Mouse (Mus musculus) limb, embryonic 15.5 days (tissue): ENCODE measurements around the gene Igfbpl1. TPM values are rescaled to one million over a fixed set of nuclear protein-coding genes. Genes with fewer than 3 reads are reported as not detected.

Source experiments
- ATAC-seq: fragments of 200-750 bp; cut with Nextera tagmentation; 2 replicates; pipeline ENCODE4 v1.8.0; 2017; ENCODE audit warnings: low read depth, moderate TSS enrichment; ENCODE audit not compliant: insufficient number of reproducible peaks, low FRiP score, low TSS enrichment
- H3K27ac ChIP-seq: fragments of 300-500 bp; sonication (generic); 2 replicates; pipeline ENCODE4 v1.5.1; 2015; ENCODE audit warnings: moderate library complexity, mild to moderate bottlenecking, inconsistent platforms
- H3K27me3 ChIP-seq: fragments of 300-500 bp; sonication (generic); 2 replicates; pipeline ENCODE4 v1.6.1; 2015; ENCODE audit warnings: inconsistent platforms
- H3K36me3 ChIP-seq: fragments of 300-500 bp; sonication (generic); 2 replicates; pipeline ENCODE4 v1.6.1; 2015; ENCODE audit warnings: inconsistent platforms
- H3K4me1 ChIP-seq: fragments of 300-500 bp; sonication (generic); 2 replicates; pipeline ENCODE4 v1.6.1; 2015; ENCODE audit warnings: inconsistent platforms
- H3K4me2 ChIP-seq: fragments of 300-500 bp; sonication (generic); 2 replicates; pipeline ENCODE4 v1.6.1; 2015; ENCODE audit warnings: mild to moderate bottlenecking, inconsistent platforms
- H3K4me3 ChIP-seq: fragments of 300-500 bp; sonication (generic); 2 replicates; pipeline ENCODE4 v1.5.1; 2015; ENCODE audit warnings: mild to moderate bottlenecking, inconsistent platforms
- H3K9ac ChIP-seq: fragments of 300-500 bp; sonication (generic); 2 replicates; pipeline ENCODE4 v1.6.1; 2015; ENCODE audit warnings: inconsistent platforms
- H3K9me3 ChIP-seq: fragments of 300-500 bp; sonication (generic); 2 replicates; pipeline ENCODE4 v1.6.1; 2016; ENCODE audit warnings: inconsistent platforms
- WGBS: fragments of 180-500 bp; shearing (Covaris S2); methylation state at CpG from one replicate; pipeline ENCODE4 v1.1.7; 2015; 5-methylcytosine and 5-hydroxymethylcytosine counted together
- polyA plus RNA-seq: library from polyadenylated mRNA; unstranded; fragments of >200 nt; fragmentation: Nextera tagmentation; extraction: Ambion mirVana; gene quantifications from 2 replicates; pipeline ENCODE4 v1.2.1, GENCODE M21; 2015

Gene Igfbpl1
- polyA plus RNA-seq, 1 experiment from 2014 or later: 0.08 TPM

GRCm38 (mm10) chr4:45789263-45789958 lies 37.3 kb downstream of the Igfbpl1 start:
- H3K27ac ChIP-seq: no peak overlapping the region
- H3K4me2 ChIP-seq: no peak overlapping the region
- no peaks in the 10 kb centered on the region for H3K36me3 ChIP-seq
- H3K9me3 ChIP-seq: no peaks in the 10 kb centered on the region
- no peak overlapping the region for H3K4me3 ChIP-seq
- WGBS: 62% methylated on average over 13 of the region's 13 CpGs
- peaks cover 12% of the 10 kb centered on the region for H3K27me3 ChIP-seq
- no peak for ATAC-seq
- no peaks in the 10 kb centered on the region for H3K4me1 ChIP-seq
- H3K9ac ChIP-seq: no peak overlapping the region

- no peak overlapping the region for H3K4me2 ChIP-seq
- no peaks in the 10 kb centered on the region for H3K9me3 ChIP-seq
- no peak overlapping the region for H3K9ac ChIP-seq
- H3K27ac ChIP-seq: no peak overlapping the region
- WGBS: 79% methylated on average over 13 of the region's 13 CpGs
- no peaks in the 10 kb centered on the region for H3K4me1 ChIP-seq
- H3K36me3 ChIP-seq: no peaks in the 10 kb centered on the region
- no peak overlapping the region for H3K4me3 ChIP-seq
- ATAC-seq: no peak
- peaks cover 9% of the 10 kb centered on the region for H3K27me3 ChIP-seq
Measured at GRCm38 (mm10) chr4:45788446-45789081, 38.2 kb downstream of the Igfbpl1 start.

GRCm38 (mm10) chr4:45786674-45787073 lies 40.0 kb downstream of the Igfbpl1 start:
- Histone ChIP-seq H3K27ac (no peak overlapping the region), H3K9ac (no peak overlapping the region), H3K9me3 (no peaks in the 10 kb centered on the region), H3K4me1 (no peaks in the 10 kb centered on the region), H3K4me3 (no peak overlapping the region), H3K4me2 (no peak overlapping the region), H3K27me3 (no peaks in the 10 kb centered on the region), H3K36me3 (no peaks in the 10 kb centered on the region)
- no peak for ATAC-seq
- WGBS: 43% methylated on average over 4 of the region's 4 CpGs

- 10% methylated on average over 2 of the region's 2 CpGs for WGBS
- Histone ChIP-seq H3K36me3 (no peaks in the 10 kb centered on the region), H3K4me2 (no peak overlapping the region), H3K9me3 (no peaks in the 10 kb centered on the region), H3K4me3 (no peak overlapping the region), H3K27ac (no peak overlapping the region), H3K4me1 (no peaks in the 10 kb centered on the region), H3K9ac (no peak overlapping the region), H3K27me3 (no peaks in the 10 kb centered on the region)
- no peak for ATAC-seq
Measured at GRCm38 (mm10) chr4:45785959-45786358, 40.8 kb downstream of the Igfbpl1 start.

GRCm38 (mm10) chr4:45783671-45784070 lies 43.1 kb downstream of the Igfbpl1 start:
- H3K4me3 ChIP-seq: no peak overlapping the region
- no peak for ATAC-seq
- no peak overlapping the region for H3K9ac ChIP-seq
- WGBS: 51% methylated on average over 1 of the region's 1 CpGs
- no peak overlapping the region for H3K27ac ChIP-seq
- no peak overlapping the region for H3K4me2 ChIP-seq
- H3K9me3 ChIP-seq: no peaks in the 10 kb centered on the region
- no peaks in the 10 kb centered on the region for H3K27me3 ChIP-seq
- H3K36me3 ChIP-seq: no peaks in the 10 kb centered on the region
- H3K4me1 ChIP-seq: no peaks in the 10 kb centered on the region

GRCm38 (mm10) chr4:45771619-45772018 lies 55.1 kb downstream of the Igfbpl1 start:
- Histone ChIP-seq H3K36me3 (no peaks in the 10 kb centered on the region), H3K4me3 (no peak overlapping the region), H3K27me3 (peaks cover 39% of the 10 kb centered on the region), H3K4me2 (no peak overlapping the region), H3K9ac (no peak overlapping the region), H3K9me3 (no peaks in the 10 kb centered on the region), H3K27ac (no peak overlapping the region), H3K4me1 (peaks cover 12% of the 10 kb centered on the region)
- ATAC-seq: no peak
- WGBS: 3% methylated on average over 5 of the region's 5 CpGs

- Histone ChIP-seq H3K4me2 (no peak overlapping the region), H3K9ac (no peak overlapping the region), H3K9me3 (no peaks in the 10 kb centered on the region), H3K4me3 (no peak overlapping the region), H3K27ac (no peak overlapping the region), H3K27me3 (peaks cover 43% of the 10 kb centered on the region), H3K36me3 (no peaks in the 10 kb centered on the region), H3K4me1 (peaks cover 16% of the 10 kb centered on the region)
- ATAC-seq: no peak
- WGBS: 39% methylated on average over 8 of the region's 8 CpGs
Measured at GRCm38 (mm10) chr4:45771173-45771572, 55.5 kb downstream of the Igfbpl1 start.

GRCm38 (mm10) chr4:45770638-45771033 lies 56.1 kb downstream of the Igfbpl1 start:
- Histone ChIP-seq H3K9ac (no peak overlapping the region), H3K36me3 (no peaks in the 10 kb centered on the region), H3K4me2 (no peak overlapping the region), H3K9me3 (no peaks in the 10 kb centered on the region), H3K4me3 (no peak overlapping the region), H3K4me1 (peaks cover 21% of the 10 kb centered on the region), H3K27me3 (peaks cover 45% of the 10 kb centered on the region), H3K27ac (no peak overlapping the region)
- 33% methylated on average over 4 of the region's 4 CpGs for WGBS
- ATAC-seq: no peak

- Histone ChIP-seq H3K4me2 (no peak overlapping the region), H3K27ac (no peak overlapping the region), H3K36me3 (no peaks in the 10 kb centered on the region), H3K4me3 (no peak overlapping the region), H3K4me1 (peaks cover 27% of the 10 kb centered on the region), H3K27me3 (peaks cover 51% of the 10 kb centered on the region), H3K9me3 (no peaks in the 10 kb centered on the region), H3K9ac (no peak overlapping the region)
- WGBS: 35% methylated on average over 10 of the region's 10 CpGs
- ATAC-seq: no peak
Measured at GRCm38 (mm10) chr4:45769791-45770637, 56.7 kb downstream of the Igfbpl1 start.

GRCm38 (mm10) chr4:45769141-45769540 lies 57.6 kb downstream of the Igfbpl1 start:
- Histone ChIP-seq H3K4me1 (peaks cover 36% of the 10 kb centered on the region), H3K4me3 (no peak overlapping the region), H3K4me2 (no peak overlapping the region), H3K27me3 (peaks cover 57% of the 10 kb centered on the region), H3K27ac (no peak overlapping the region), H3K9me3 (no peaks in the 10 kb centered on the region), H3K36me3 (no peaks in the 10 kb centered on the region), H3K9ac (no peak overlapping the region)
- 59% methylated on average over 10 of the region's 10 CpGs for WGBS
- no peak for ATAC-seq

GRCm38 (mm10) chr4:45767891-45768558 lies 58.7 kb downstream of the Igfbpl1 start:
- Histone ChIP-seq H3K4me2 (no peak overlapping the region), H3K27ac (no peak overlapping the region), H3K4me1 (peaks cover 47% of the 10 kb centered on the region), H3K36me3 (no peaks in the 10 kb centered on the region), H3K27me3 (peaks cover 64% of the 10 kb centered on the region), H3K4me3 (no peak overlapping the region), H3K9ac (no peak overlapping the region), H3K9me3 (no peaks in the 10 kb centered on the region)
- 34% methylated on average over 11 of the region's 11 CpGs for WGBS
- ATAC-seq: no peak; the same call in 1 of the 2 replicates
